Mouse (Mus musculus): ENCODE data around the gene Nt5c1a. TPM values are rescaled to one million over a fixed set of nuclear protein-coding genes. Genes with fewer than 3 reads are reported as not detected.

The Nt5c1a gene
- polyA plus RNA-seq, 1 experiment: 0.38 TPM

DNA sequence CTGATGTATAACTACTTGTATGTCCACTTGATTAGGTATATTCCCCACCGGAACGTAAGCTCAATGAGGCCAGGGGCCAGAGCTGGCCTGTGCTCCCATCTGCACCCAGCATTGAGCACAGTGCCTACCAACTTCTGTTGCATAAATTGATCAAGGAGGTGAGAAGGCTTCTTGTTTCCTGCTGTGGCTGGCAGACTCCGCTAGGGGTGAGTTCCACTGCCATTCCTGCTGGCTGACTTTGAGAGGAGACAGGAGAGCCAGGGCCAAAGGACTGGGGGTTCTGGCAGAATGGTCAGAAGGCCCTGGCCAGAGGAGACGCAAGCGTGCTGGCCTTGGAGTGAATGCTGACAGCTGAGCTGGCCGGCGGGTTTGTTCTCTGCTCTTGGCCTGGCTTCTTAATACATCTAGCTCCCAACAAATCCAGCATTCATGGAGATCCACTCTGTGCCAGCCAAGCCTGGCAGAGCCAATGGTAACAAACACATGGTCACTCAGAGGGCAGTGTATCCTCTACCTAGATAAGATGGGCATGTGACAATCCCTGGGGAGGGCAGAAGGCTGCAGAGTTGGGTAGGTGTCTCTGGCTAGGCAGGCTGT lies 47.8 kb downstream of the Nt5c1a start:
- no peak overlapping the region for H3K4me3 ChIP-seq (ENCODE audit: control insufficient read depth, low read depth, low read length)
- no peak for TF ChIP-seq CTCF (IDR thresholded peaks at IDR 0.05; ENCODE audit: control insufficient read depth, insufficient read depth, insufficient replicate concordance, low read depth, low read length)
- TF ChIP-seq POLR2A (IDR thresholded peaks at IDR 0.05; ENCODE audit: control insufficient read depth, low read depth, low read length): no peak
- no peaks in the 10 kb centered on the region for H3K27me3 ChIP-seq (ENCODE audit: control insufficient read depth, insufficient read depth, low read length)
- H3K27ac ChIP-seq (ENCODE audit: control insufficient read depth, insufficient read depth, low read depth, low read length): no peak overlapping the region
- H3K4me1 ChIP-seq (ENCODE audit: control insufficient read depth, insufficient read depth, low read length): no peaks in the 10 kb centered on the region; the same call in 1 of the 2 replicates
- H3K36me3 ChIP-seq (ENCODE audit: control insufficient read depth, insufficient read depth, low read length): no peaks in the 10 kb centered on the region

DNA sequence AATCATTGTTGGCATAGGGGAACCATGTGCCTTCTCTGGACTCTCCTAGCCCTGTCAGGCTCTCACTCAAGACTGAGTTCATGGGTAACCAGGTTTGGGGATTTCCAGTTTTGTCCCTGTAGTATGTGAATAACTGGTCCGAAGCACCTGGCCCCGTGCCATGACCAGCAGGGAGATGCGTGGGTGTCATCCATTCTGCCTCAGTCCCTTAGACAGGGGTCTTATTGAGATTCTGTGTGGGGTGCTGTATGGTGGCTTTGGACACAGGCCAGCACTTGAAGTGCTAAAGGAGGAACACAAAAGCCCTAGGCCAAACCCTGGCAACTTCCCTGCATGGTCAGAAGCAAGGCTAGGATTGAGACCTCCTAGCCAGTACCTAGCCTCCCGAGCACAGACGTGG lies 50.9 kb downstream of the Nt5c1a start:
- H3K4me3 ChIP-seq (ENCODE audit: control insufficient read depth, low read depth, low read length): no peak overlapping the region
- H3K4me1 ChIP-seq (ENCODE audit: control insufficient read depth, insufficient read depth, low read length): no peaks in the 10 kb centered on the region; the same call in 1 of the 2 replicates
- H3K27ac ChIP-seq (ENCODE audit: control insufficient read depth, insufficient read depth, low read depth, low read length): no peak overlapping the region
- TF ChIP-seq CTCF (IDR thresholded peaks at IDR 0.05; ENCODE audit: control insufficient read depth, insufficient read depth, insufficient replicate concordance, low read depth, low read length): no peak
- TF ChIP-seq POLR2A (IDR thresholded peaks at IDR 0.05; ENCODE audit: control insufficient read depth, low read depth, low read length): no peak
- H3K27me3 ChIP-seq (ENCODE audit: control insufficient read depth, insufficient read depth, low read length): no peaks in the 10 kb centered on the region
- H3K36me3 ChIP-seq (ENCODE audit: control insufficient read depth, insufficient read depth, low read length): no peaks in the 10 kb centered on the region

DNA sequence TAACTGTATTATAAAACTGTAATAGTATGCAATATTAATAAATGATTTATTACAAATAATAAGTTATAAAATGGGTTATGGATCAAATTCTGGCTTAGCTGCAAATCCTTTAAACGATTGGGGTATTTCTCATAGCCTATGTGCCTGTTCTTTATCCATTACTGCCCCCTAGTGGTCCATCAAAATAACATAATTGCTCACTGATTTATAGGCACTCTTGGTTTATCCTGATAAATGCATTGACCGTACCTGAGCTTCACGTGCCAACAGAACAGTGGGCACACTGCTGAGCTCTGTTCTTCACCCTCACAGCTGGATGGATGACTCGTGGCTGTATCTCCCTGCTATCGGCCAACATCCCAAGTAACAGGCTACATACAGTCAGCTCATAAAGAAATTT lies 53.3 kb downstream of the Nt5c1a start:
- Histone ChIP-seq H3K27me3 (ENCODE audit: control insufficient read depth, insufficient read depth, low read length) (no peaks in the 10 kb centered on the region), H3K4me3 (ENCODE audit: control insufficient read depth, low read depth, low read length) (no peak overlapping the region), H3K4me1 (ENCODE audit: control insufficient read depth, insufficient read depth, low read length) (no peaks in the 10 kb centered on the region), H3K36me3 (ENCODE audit: control insufficient read depth, insufficient read depth, low read length) (no peaks in the 10 kb centered on the region), H3K27ac (ENCODE audit: control insufficient read depth, insufficient read depth, low read depth, low read length) (no peak overlapping the region)
- TF ChIP-seq CTCF (IDR thresholded peaks at IDR 0.05; ENCODE audit: control insufficient read depth, insufficient read depth, insufficient replicate concordance, low read depth, low read length) (no peak; the same call in 1 of the 2 replicates), POLR2A (IDR thresholded peaks at IDR 0.05; ENCODE audit: control insufficient read depth, low read depth, low read length) (no peak)

DNA sequence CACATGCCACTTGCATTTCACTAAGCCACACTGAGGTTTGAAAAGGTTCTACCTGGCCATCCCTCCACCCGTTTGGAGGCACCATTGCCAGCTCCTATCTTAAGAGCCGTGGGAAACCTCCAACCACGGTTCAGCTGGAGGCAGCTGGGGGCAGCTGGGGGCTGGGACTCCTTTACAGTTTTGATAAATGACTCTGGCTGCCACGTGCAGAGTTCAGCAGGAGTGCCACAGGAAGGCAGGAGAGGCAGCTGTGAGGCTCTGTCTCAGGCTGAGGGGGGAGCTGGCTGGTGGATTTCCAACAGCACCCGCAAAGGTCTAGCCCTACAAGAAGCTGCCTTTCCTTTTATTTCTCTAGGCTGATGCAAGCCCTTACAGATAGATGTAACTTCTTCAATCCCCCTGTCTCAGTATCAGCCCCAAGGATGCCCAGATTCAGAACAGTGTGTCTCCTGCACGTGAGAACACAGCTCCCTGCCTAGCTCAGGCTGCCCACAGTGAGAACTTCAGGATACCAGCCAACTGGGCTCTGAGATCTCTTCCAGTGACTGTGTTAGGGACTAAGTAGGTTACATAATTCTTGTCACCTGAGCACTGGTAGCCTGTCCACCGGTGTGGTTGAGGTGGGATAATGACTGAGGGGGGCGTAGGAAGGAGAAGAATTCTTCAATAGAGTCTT lies 58.9 kb downstream of the Nt5c1a start:
- no peak for TF ChIP-seq CTCF (IDR thresholded peaks at IDR 0.05; ENCODE audit: control insufficient read depth, insufficient read depth, insufficient replicate concordance, low read depth, low read length)
- TF ChIP-seq POLR2A (IDR thresholded peaks at IDR 0.05; ENCODE audit: control insufficient read depth, low read depth, low read length): no peak
- H3K4me3 ChIP-seq (ENCODE audit: control insufficient read depth, low read depth, low read length): no peak overlapping the region
- no peaks in the 10 kb centered on the region for H3K36me3 ChIP-seq (ENCODE audit: control insufficient read depth, insufficient read depth, low read length)
- no peak overlapping the region for H3K27ac ChIP-seq (ENCODE audit: control insufficient read depth, insufficient read depth, low read depth, low read length)
- no peaks in the 10 kb centered on the region for H3K4me1 ChIP-seq (ENCODE audit: control insufficient read depth, insufficient read depth, low read length)
- no peaks in the 10 kb centered on the region for H3K27me3 ChIP-seq (ENCODE audit: control insufficient read depth, insufficient read depth, low read length)

DNA sequence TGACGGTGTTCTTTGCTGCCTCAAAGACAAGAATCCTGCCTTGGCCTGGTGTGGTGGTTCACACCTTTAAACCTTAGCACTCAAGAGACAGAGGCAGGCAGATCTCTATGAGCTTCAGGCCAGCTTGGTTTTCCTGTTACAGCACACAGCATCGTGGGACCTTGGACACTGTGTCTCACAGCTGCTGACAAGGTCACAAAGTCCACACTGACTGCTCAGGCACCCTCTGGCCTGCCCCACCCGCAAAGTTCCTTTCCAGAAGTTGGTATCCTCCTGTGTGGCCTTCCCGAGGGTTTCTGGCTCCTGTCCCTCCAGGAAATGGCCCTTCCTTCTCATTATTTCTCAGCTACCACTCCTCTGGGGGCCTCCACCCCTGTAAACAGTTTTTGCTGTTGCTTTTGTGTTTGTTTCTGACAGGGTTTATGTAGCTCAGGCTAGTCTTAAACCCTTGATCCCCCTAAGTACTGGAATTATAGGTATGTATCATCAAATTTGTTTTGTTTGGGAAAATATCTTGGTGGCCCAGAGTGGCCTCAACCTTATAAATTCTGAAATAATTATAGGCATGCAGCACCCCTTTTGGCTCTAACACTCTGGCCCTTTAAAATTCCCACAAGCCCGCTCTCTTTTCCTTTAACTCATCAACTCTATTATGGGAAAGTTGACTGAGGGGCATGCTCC lies 60.6 kb downstream of the Nt5c1a start, which contains the start of gene Pabpc4:
TSS of gene Pabpc4 (plus strand) at position 631 of the 681 bp plus-strand sequence.
- no peak within 1 kb of the TSS for H3K4me3 ChIP-seq (ENCODE audit: control insufficient read depth, low read depth, low read length)
- no peaks in the 10 kb centered on the region for H3K4me1 ChIP-seq (ENCODE audit: control insufficient read depth, insufficient read depth, low read length)
- no peaks in the 10 kb centered on the region for H3K36me3 ChIP-seq (ENCODE audit: control insufficient read depth, insufficient read depth, low read length)
- no peak within 1 kb of the TSS for H3K27ac ChIP-seq (ENCODE audit: control insufficient read depth, insufficient read depth, low read depth, low read length)
- H3K27me3 ChIP-seq (ENCODE audit: control insufficient read depth, insufficient read depth, low read length): no peaks in the 10 kb centered on the region
- TF ChIP-seq CTCF (IDR thresholded peaks at IDR 0.05; ENCODE audit: control insufficient read depth, insufficient read depth, insufficient replicate concordance, low read depth, low read length) (no peak), POLR2A (IDR thresholded peaks at IDR 0.05; ENCODE audit: control insufficient read depth, low read depth, low read length) (no peak)

Other genes starting within 250 kb of the Nt5c1a start
- gene Mfsd2a, start 240.3 kb upstream of the Nt5c1a start, polyA plus RNA-seq (2012; rRNA removed): 6.9 and 8.7 TPM in 2 replicates
- 0.44 and 0.60 TPM in 2 replicates for gene Mycl, start 205.9 kb upstream of the Nt5c1a start, polyA plus RNA-seq (2012; rRNA removed)
- 1.9 and 2.2 TPM in 2 replicates for gene Trit1, start 184.9 kb upstream of the Nt5c1a start, polyA plus RNA-seq (2012; rRNA removed)
- gene Bmp8b, start 96.3 kb upstream of the Nt5c1a start, polyA plus RNA-seq (2012; rRNA removed): 2.8 TPM in 2 replicates
- gene Oxct2b, start 85.2 kb upstream of the Nt5c1a start, polyA plus RNA-seq (2012; rRNA removed): 237 and 290 TPM in 2 replicates
- 16.7 and 18.0 TPM in 2 replicates for gene Ppie, start 61.6 kb upstream of the Nt5c1a start, polyA plus RNA-seq (2012; rRNA removed)
- gene Hpcal4, start 18.3 kb upstream of the Nt5c1a start, polyA plus RNA-seq (2012; rRNA removed): 7.7 and 9.8 TPM in 2 replicates
- gene Heyl, start 32.1 kb downstream of the Nt5c1a start, polyA plus RNA-seq (2012; rRNA removed): 0.76 and 0.88 TPM in 2 replicates
- gene Pabpc4, start 60.8 kb downstream of the Nt5c1a start, polyA plus RNA-seq (2012; rRNA removed): 7.4 and 7.8 TPM in 2 replicates
- 213 and 260 TPM in 2 replicates for gene Oxct2a, start 122.1 kb downstream of the Nt5c1a start, polyA plus RNA-seq (2012; rRNA removed)
- 3.7 and 4.2 TPM in 2 replicates for gene Bmp8a, start 141.7 kb downstream of the Nt5c1a start, polyA plus RNA-seq (2012; rRNA removed)

All from testis, adult 2 months (tissue).